Comparison of ENCODE assay signal across 12 mouse cellular contexts in genomic region chr9:102436378-102436777, GRCm38 (mm10).
A peak's percentile ranks its signal among the peaks of the same experiment; 100 is the strongest.
DNase-seq lines count a peak whose midpoint lies in the region; ATAC-seq and TF ChIP-seq lines count a peak whose summit lies in the region.
"Had no signal": no experiment of that assay in that cellular context is flagged by ENCODE, and none has a peak within 500 bp of the region (broad histone marks: within the 10 kb centered on the region; RNA-seq: fewer than 3 reads in every experiment).

No protein-coding gene starts in this region.

- TF ChIP-seq CTCF in lung, postnatal 0 days (IDR thresholded peaks at IDR 0.05): peak; percentile 58

- H3K4me1 ChIP-seq in lung, postnatal 0 days (ENCODE audit: insufficient read depth, low read depth, low read length): no peaks in the 10 kb centered on the region
- H3K4me1 ChIP-seq: heart, embryonic 12.5 days had no signal

- H3K9me3 ChIP-seq in lung, postnatal 0 days (ENCODE audit: low read length): no peaks in the 10 kb centered on the region
- H3K9me3 ChIP-seq: heart, embryonic 12.5 days had no signal

- WGBS in lung, postnatal 0 days: 63% methylated on average over 5 of the region's 5 CpGs

- peak; percentile 12 for DNase-seq in heart, postnatal 4 days
- DNase-seq in heart, adult 11 months: no peak
- DNase-seq in lung, postnatal 0 days (ENCODE audit: low spot score): no peak
- DNase-seq in lung, postnatal 10 days: no peak
- peak; percentile 9 for DNase-seq in NIH3T3 (ENCODE audit: low read depth)
- DNase-seq in kidney, postnatal 4 days: peak; percentile 30 to 50
- no peak for DNase-seq in urinary bladder, postnatal 36 days (ENCODE audit: low spot score in 2 of 2)
- no peak for DNase-seq in yolk sac, embryonic 10.5 days (ENCODE audit: low spot score)
- DNase-seq: lung, postnatal 4 days had no signal

- TF ChIP-seq EP300 in lung, postnatal 0 days (IDR thresholded peaks at IDR 0.05): no peak

- H3K27me3 ChIP-seq in lung, postnatal 0 days (replicated peaks; ENCODE audit: insufficient read depth, low read length): no peaks in the 10 kb centered on the region
- H3K27me3 ChIP-seq: heart, embryonic 12.5 days had no signal

- no peak overlapping the region for H3K9ac ChIP-seq in lung, postnatal 0 days (replicated peaks; ENCODE audit: low read depth)
- H3K9ac ChIP-seq: heart, embryonic 12.5 days had no signal

- H3K36me3 ChIP-seq in lung, postnatal 0 days (ENCODE audit: insufficient read depth, low read length): no peaks in the 10 kb centered on the region
- H3K36me3 ChIP-seq: heart, embryonic 12.5 days had no signal

- no peak overlapping the region for H3K27ac ChIP-seq in lung, postnatal 0 days (ENCODE audit: low read length)

- no peak overlapping the region for H3K4me3 ChIP-seq in lung, postnatal 0 days (ENCODE audit: low read depth, low read length)
- H3K4me3 ChIP-seq: heart, embryonic 12.5 days; myocyte had no signal

- no peak for ATAC-seq in lung, postnatal 0 days
- ATAC-seq: forebrain, embryonic 14.5 days had no signal

- H3K4me2 ChIP-seq in lung, postnatal 0 days (replicated peaks; ENCODE audit: low read depth, low read length): no peak overlapping the region
- H3K4me2 ChIP-seq: heart, embryonic 12.5 days had no signal

Comparison
In these comparisons a context has a peak if more than half of its experiments do, and no peak if none do; other contexts are left out.
1. DNase-seq: peak in heart, postnatal 4 days (single experiment), NIH3T3 (single experiment) and kidney, postnatal 4 days (2 of 2); none in heart, adult 11 months (single experiment), lung, postnatal 0 days (single experiment), lung, postnatal 10 days (single experiment), urinary bladder, postnatal 36 days (0 of 2) and yolk sac, embryonic 10.5 days (single experiment).